Mouse (Mus musculus) liver, embryonic 15.5 days (tissue): ENCODE measurements around the gene Msl3l2. TPM values are rescaled to one million over a fixed set of nuclear protein-coding genes. Genes with fewer than 3 reads are reported as not detected.

ENCODE experiments used
- ATAC-seq: fragments of 200-750 bp; cut with Nextera tagmentation; 2 replicates; pipeline ENCODE4 v1.8.0; 2017; ENCODE audit warnings: moderate number of reproducible peaks, mild to moderate bottlenecking, moderate library complexity; ENCODE audit not compliant: insufficient read depth
- H3K27ac ChIP-seq: fragments of 300-500 bp; sonication (generic); replicated peaks from 2 replicates; pipeline ENCODE4 v1.5.1; 2015; ENCODE audit warnings: mild to moderate bottlenecking, inconsistent platforms
- H3K27me3 ChIP-seq: fragments of 300-500 bp; sonication (generic); 2 replicates; pipeline ENCODE4 v1.6.1; 2015; ENCODE audit warnings: mild to moderate bottlenecking, inconsistent platforms
- H3K36me3 ChIP-seq: fragments of 300-500 bp; sonication (generic); replicated peaks from 2 replicates; pipeline ENCODE4 v1.6.1; 2015; ENCODE audit warnings: moderate library complexity, mild to moderate bottlenecking, inconsistent platforms
- H3K4me1 ChIP-seq: fragments of 300-500 bp; sonication (generic); replicated peaks from 2 replicates; pipeline ENCODE4 v1.6.1; 2015; ENCODE audit warnings: inconsistent platforms
- H3K4me2 ChIP-seq: fragments of 300-500 bp; sonication (generic); 2 replicates; pipeline ENCODE4 v1.6.1; 2015; ENCODE audit warnings: moderate library complexity, mild to moderate bottlenecking, inconsistent platforms
- H3K4me3 ChIP-seq: fragments of 300-500 bp; sonication (generic); replicated peaks from 2 replicates; pipeline ENCODE4 v1.5.1; 2015; ENCODE audit warnings: mild to moderate bottlenecking, inconsistent platforms
- H3K9ac ChIP-seq: fragments of 300-500 bp; sonication (generic); 2 replicates; pipeline ENCODE4 v1.6.1; 2015; ENCODE audit warnings: moderate library complexity, mild to moderate bottlenecking, inconsistent platforms
- H3K9me3 ChIP-seq: fragments of 300-500 bp; sonication (generic); replicated peaks from 2 replicates; pipeline ENCODE4 v1.6.1; 2016; ENCODE audit warnings: inconsistent platforms
- WGBS: fragments of 180-500 bp; shearing (Covaris S2); methylation state at CpG from one replicate; pipeline ENCODE4 v1.1.7; 2015; ENCODE audit warnings: mixed read lengths; ENCODE audit not compliant: insufficient replicate concordance; 5-methylcytosine and 5-hydroxymethylcytosine counted together
- polyA plus RNA-seq: library from polyadenylated mRNA; unstranded; fragments of >200 nt; fragmentation: Nextera tagmentation; extraction: Ambion mirVana; gene quantifications from 2 replicates; pipeline ENCODE4 v1.2.1, GENCODE M21; 2015

Gene Msl3l2
- polyA plus RNA-seq, 1 experiment from 2014 or later: 0.75 TPM

GRCm38 (mm10) chr10:56115636-56116180 is 9.0 kb downstream of the Msl3l2 start:
- Histone ChIP-seq H3K9ac (no peak overlapping the region), H3K9me3 (no peaks in the 10 kb centered on the region), H3K36me3 (no peaks in the 10 kb centered on the region), H3K4me2 (peak overlapping the region; percentile 73), H3K27ac (no peak overlapping the region), H3K27me3 (peaks cover 14% of the 10 kb centered on the region), H3K4me3 (peak overlapping the region; percentile 56), H3K4me1 (peaks cover 10% of the 10 kb centered on the region; the same call in 1 of the 2 replicates)
- whole genome bisulfite sequencing: 23% methylated on average over 27 of the region's 27 CpGs
- no peak for ATAC-seq

GRCm38 (mm10) chr10:56126972-56127371 is 20.3 kb downstream of the Msl3l2 start:
- Histone ChIP-seq H3K4me3 (no peak overlapping the region), H3K36me3 (no peaks in the 10 kb centered on the region), H3K9me3 (no peaks in the 10 kb centered on the region), H3K9ac (no peak overlapping the region), H3K27ac (no peak overlapping the region), H3K4me1 (no peaks in the 10 kb centered on the region), H3K4me2 (no peak overlapping the region), H3K27me3 (no peaks in the 10 kb centered on the region)
- no peak for ATAC-seq
- 69% methylated on average over 1 of the region's 1 CpGs for WGBS

DNA sequence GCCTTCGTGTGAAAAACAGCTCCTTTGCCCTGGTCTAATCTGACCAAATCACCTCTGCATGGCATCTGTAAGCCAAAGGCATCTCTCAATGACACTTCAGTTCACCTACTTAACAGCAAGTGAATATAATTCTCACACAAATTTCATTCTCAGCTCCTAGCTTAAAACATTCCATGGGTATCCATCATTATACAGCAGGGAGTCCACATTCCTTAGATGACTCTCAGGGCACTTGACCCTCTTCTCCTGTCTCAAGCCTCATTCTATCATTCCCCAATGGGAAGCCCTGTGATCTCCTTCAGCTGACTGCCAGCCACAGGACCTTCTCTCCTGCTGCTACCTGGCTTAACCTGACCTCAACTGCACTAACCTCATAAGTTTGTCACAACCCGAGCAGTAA is 22.9 kb downstream of the Msl3l2 start:
- Histone ChIP-seq H3K27me3 (no peaks in the 10 kb centered on the region), H3K9ac (no peak overlapping the region), H3K27ac (no peak overlapping the region), H3K4me2 (no peak overlapping the region), H3K36me3 (no peaks in the 10 kb centered on the region), H3K9me3 (no peaks in the 10 kb centered on the region), H3K4me3 (no peak overlapping the region), H3K4me1 (no peaks in the 10 kb centered on the region)
- ATAC-seq: no peak
- 76% methylated on average over 2 of the region's 2 CpGs for WGBS

DNA sequence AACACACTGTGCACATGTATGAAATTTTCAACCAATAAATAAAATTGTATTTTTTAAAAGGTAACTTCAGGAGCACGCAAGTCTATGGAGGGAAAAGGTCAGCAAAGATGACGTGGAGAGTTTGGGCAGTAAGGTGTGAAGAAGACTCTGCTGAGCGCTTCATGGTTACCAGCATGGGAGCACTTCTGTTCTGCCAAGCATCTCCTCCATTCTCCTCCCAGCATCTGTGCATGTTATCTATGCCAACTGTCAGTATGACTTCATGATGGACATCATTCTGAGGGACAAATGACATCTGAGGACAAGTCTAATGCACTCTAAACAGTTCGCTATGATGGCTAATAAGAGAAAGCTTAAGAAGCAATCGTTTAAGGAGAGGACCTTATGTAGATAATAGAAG is 30.5 kb downstream of the Msl3l2 start:
- H3K27ac ChIP-seq: no peak overlapping the region
- H3K4me1 ChIP-seq: no peaks in the 10 kb centered on the region
- H3K4me3 ChIP-seq: no peak overlapping the region
- no peaks in the 10 kb centered on the region for H3K9me3 ChIP-seq
- H3K27me3 ChIP-seq: no peaks in the 10 kb centered on the region
- no peaks in the 10 kb centered on the region for H3K36me3 ChIP-seq
- H3K4me2 ChIP-seq: no peak overlapping the region
- no peak overlapping the region for H3K9ac ChIP-seq
- no peak for ATAC-seq
- 79% methylated on average over 5 of the region's 5 CpGs for WGBS

DNA sequence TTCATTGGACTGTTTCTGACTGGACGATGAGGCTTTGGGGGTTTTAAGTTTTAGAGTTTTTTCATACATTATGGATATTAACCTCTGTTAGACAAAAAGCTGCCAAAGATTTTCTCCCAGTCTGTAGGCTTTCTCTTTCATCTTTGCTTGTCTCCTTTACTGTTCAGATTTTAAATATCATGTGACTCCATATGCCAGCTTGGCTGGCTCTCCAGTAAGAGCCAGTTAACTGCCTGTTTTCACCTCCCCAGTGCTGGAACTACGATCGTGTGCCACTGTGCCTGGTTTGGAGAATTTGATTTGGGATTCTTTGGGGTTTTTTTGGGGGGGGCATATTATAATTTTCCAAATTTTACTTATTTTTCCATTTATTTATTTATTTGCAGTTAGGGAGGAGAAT is 42.2 kb downstream of the Msl3l2 start:
- H3K4me1 ChIP-seq: no peaks in the 10 kb centered on the region
- no peaks in the 10 kb centered on the region for H3K27me3 ChIP-seq
- WGBS: 67% methylated on average over 3 of the region's 3 CpGs
- H3K9ac ChIP-seq: no peak overlapping the region
- no peaks in the 10 kb centered on the region for H3K36me3 ChIP-seq
- no peaks in the 10 kb centered on the region for H3K9me3 ChIP-seq
- no peak overlapping the region for H3K27ac ChIP-seq
- no peak overlapping the region for H3K4me2 ChIP-seq
- ATAC-seq: no peak
- H3K4me3 ChIP-seq: no peak overlapping the region

GRCm38 (mm10) chr10:56156956-56157355 is 50.2 kb downstream of the Msl3l2 start:
- Histone ChIP-seq H3K27me3 (no peaks in the 10 kb centered on the region), H3K4me2 (no peak overlapping the region), H3K9me3 (no peaks in the 10 kb centered on the region), H3K4me3 (no peak overlapping the region), H3K36me3 (no peaks in the 10 kb centered on the region), H3K4me1 (no peaks in the 10 kb centered on the region), H3K9ac (no peak overlapping the region), H3K27ac (no peak overlapping the region)
- WGBS: 44% methylated on average over 3 of the region's 3 CpGs
- ATAC-seq: no peak

DNA sequence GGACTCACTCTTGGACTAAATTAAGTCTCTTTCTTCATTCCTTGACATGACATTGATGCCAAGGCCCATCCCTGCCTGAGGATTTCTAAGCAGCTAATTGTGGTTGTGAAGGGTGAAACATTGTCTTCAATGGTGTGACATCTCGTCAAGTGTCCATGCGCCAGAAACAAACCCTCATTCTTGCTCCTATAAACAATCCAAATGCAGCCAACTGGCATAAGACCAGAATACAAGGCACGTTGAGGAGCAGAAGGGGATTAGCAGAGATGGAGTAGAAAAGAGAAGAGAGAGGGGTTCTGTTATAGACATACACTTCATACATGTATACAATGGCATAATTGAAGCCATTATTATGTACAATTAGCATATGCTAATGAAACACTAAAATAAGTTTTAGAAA is 51.5 kb downstream of the Msl3l2 start:
- 77% methylated on average over 3 of the region's 3 CpGs for WGBS
- Histone ChIP-seq H3K27me3 (no peaks in the 10 kb centered on the region), H3K9me3 (no peaks in the 10 kb centered on the region), H3K36me3 (no peaks in the 10 kb centered on the region), H3K4me1 (no peaks in the 10 kb centered on the region), H3K9ac (no peak overlapping the region), H3K27ac (no peak overlapping the region), H3K4me2 (no peak overlapping the region), H3K4me3 (no peak overlapping the region)
- ATAC-seq: no peak

GRCm38 (mm10) chr10:56158748-56159147 is 52.0 kb downstream of the Msl3l2 start:
- Histone ChIP-seq H3K4me3 (no peak overlapping the region), H3K9me3 (no peaks in the 10 kb centered on the region), H3K27me3 (no peaks in the 10 kb centered on the region), H3K4me1 (no peaks in the 10 kb centered on the region), H3K36me3 (no peaks in the 10 kb centered on the region), H3K4me2 (no peak overlapping the region), H3K9ac (no peak overlapping the region), H3K27ac (no peak overlapping the region)
- 68% methylated on average over 2 of the region's 2 CpGs for WGBS
- no peak for ATAC-seq

DNA sequence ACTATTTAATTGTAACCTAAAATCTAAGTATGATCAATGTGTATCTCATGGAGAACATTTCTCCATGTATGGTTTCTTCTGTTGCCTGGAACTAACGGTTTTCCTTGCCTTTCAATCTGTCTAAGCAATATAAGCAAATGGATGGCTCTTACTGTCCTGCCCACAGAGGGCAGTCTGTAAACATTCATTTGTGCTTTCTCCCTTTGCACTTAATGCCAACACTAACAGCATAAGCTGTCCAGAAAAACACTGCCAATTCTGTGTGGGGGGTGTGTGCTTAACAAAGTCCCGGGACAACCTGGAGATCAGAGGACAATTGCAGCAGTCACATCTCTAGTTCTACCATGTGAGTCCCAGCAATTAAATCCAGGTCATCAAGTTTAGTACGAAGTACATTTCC is 57.7 kb downstream of the Msl3l2 start:
- 53% methylated on average over 3 of the region's 3 CpGs for WGBS

GRCm38 (mm10) chr10:56165758-56166157 is 59.0 kb downstream of the Msl3l2 start:
- WGBS: 65% methylated on average over 4 of the region's 4 CpGs

More for the DNA sequence above, 57.7 kb downstream of the Msl3l2 start:
- Histone ChIP-seq H3K27me3 (no peaks in the 10 kb centered on the region), H3K27ac (no peak overlapping the region), H3K4me3 (no peak overlapping the region), H3K36me3 (no peaks in the 10 kb centered on the region), H3K9me3 (no peaks in the 10 kb centered on the region), H3K4me1 (no peaks in the 10 kb centered on the region), H3K9ac (no peak overlapping the region), H3K4me2 (no peak overlapping the region)
- ATAC-seq: no peak

More at GRCm38 (mm10) chr10:56165758-56166157, 59.0 kb downstream of the Msl3l2 start:
- no peaks in the 10 kb centered on the region for H3K36me3 ChIP-seq
- H3K4me2 ChIP-seq: no peak overlapping the region
- no peaks in the 10 kb centered on the region for H3K27me3 ChIP-seq
- no peak overlapping the region for H3K27ac ChIP-seq
- no peaks in the 10 kb centered on the region for H3K4me1 ChIP-seq
- no peak overlapping the region for H3K4me3 ChIP-seq
- ATAC-seq: no peak
- no peaks in the 10 kb centered on the region for H3K9me3 ChIP-seq
- H3K9ac ChIP-seq: no peak overlapping the region
